Comparison of ENCODE assay signal across 9 mouse cellular contexts in genomic region chr2:28536766-28537633, GRCm38 (mm10). TPM values are rescaled to one million over a fixed set of nuclear protein-coding genes. Genes with fewer than 3 reads are reported as not detected.
A peak's percentile ranks its signal among the peaks of the same experiment; 100 is the strongest.
DNase-seq lines count a peak whose midpoint lies in the region; ATAC-seq and TF ChIP-seq lines count a peak whose summit lies in the region.
"Had no signal": no experiment of that assay in that cellular context is flagged by ENCODE, and none has a peak within 500 bp of the region (broad histone marks: within the 10 kb centered on the region; RNA-seq: fewer than 3 reads in every experiment).

No protein-coding gene starts in this region.

- DNase-seq in lung, embryonic 14.5 days: no peak
- DNase-seq in lung, adult 18-20 months: no peak
- DNase-seq in induced T-regulatory cell, adult 2 months (ENCODE audit: low read depth): peak; percentile 43
- DNase-seq in urinary bladder, adult 2 months (ENCODE audit: low spot score): no peak
- DNase-seq in thymus, adult 18-20 months: no peak
- DNase-seq: adrenal gland, postnatal 10 days had no signal

- 66% methylated on average over 11 of the region's 11 CpGs for WGBS in lung, embryonic 14.5 days
- 74% methylated on average over 11 of the region's 11 CpGs for WGBS in forebrain, embryonic 13.5 days
- WGBS in small intestine, adult 2 months: 39% methylated on average over 11 of the region's 11 CpGs

- TF ChIP-seq POLR2A in small intestine, adult 2 months (IDR thresholded peaks at IDR 0.05; ENCODE audit: low read depth, low read length): no peak

- H3K36me3 ChIP-seq in lung, embryonic 14.5 days (ENCODE audit: insufficient read depth): peaks cover under 1% of the 10 kb centered on the region; the same call in 1 of the 2 replicates
- H3K36me3 ChIP-seq in forebrain, embryonic 13.5 days (ENCODE audit: poor library complexity, severe bottlenecking): peaks cover 5% of the 10 kb centered on the region; the same call in 1 of the 2 replicates
- peaks cover 5% of the 10 kb centered on the region; the same call in 1 of the 2 replicates for H3K36me3 ChIP-seq in small intestine, adult 2 months (ENCODE audit: control insufficient read depth, insufficient read depth, low read length)

- H3K4me1 ChIP-seq in lung, embryonic 14.5 days (ENCODE audit: insufficient read depth): peaks cover 36% of the 10 kb centered on the region
- H3K4me1 ChIP-seq in forebrain, embryonic 13.5 days: peaks cover 89% of the 10 kb centered on the region
- peaks cover 78% of the 10 kb centered on the region for H3K4me1 ChIP-seq in small intestine, adult 2 months (ENCODE audit: control insufficient read depth, insufficient read depth, insufficient read length, low read length)

- TF ChIP-seq CTCF in lung, embryonic 14.5 days (IDR thresholded peaks at IDR 0.05; ENCODE audit: low read depth): no peak
- no peak for TF ChIP-seq CTCF in small intestine, adult 2 months (IDR thresholded peaks at IDR 0.05; ENCODE audit: extremely low read depth, insufficient read length, insufficient replicate concordance, low read depth, low read length)

- H3K9ac ChIP-seq in lung, embryonic 14.5 days: no peak overlapping the region
- H3K9ac ChIP-seq in forebrain, embryonic 13.5 days: peak overlapping the region; percentile 26; the same call in 1 of the 2 replicates

- H3K27me3 ChIP-seq in lung, embryonic 14.5 days (ENCODE audit: insufficient read depth, low read length): no peaks in the 10 kb centered on the region
- H3K27me3 ChIP-seq in forebrain, embryonic 13.5 days: no peaks in the 10 kb centered on the region; the same call in 1 of the 2 replicates
- no peaks in the 10 kb centered on the region for H3K27me3 ChIP-seq in small intestine, adult 2 months (ENCODE audit: control insufficient read depth, insufficient read depth, low read length)

- no peak overlapping the region for H3K4me2 ChIP-seq in lung, embryonic 14.5 days
- no peak overlapping the region for H3K4me2 ChIP-seq in forebrain, embryonic 13.5 days

- H3K9me3 ChIP-seq in lung, embryonic 14.5 days (ENCODE audit: low read depth, low read length): no peaks in the 10 kb centered on the region
- H3K9me3 ChIP-seq in forebrain, embryonic 13.5 days (replicated peaks): no peaks in the 10 kb centered on the region

- H3K4me3 ChIP-seq in lung, embryonic 14.5 days (ENCODE audit: low read depth, low read length): no peak overlapping the region
- no peak overlapping the region for H3K4me3 ChIP-seq in forebrain, embryonic 13.5 days
- no peak overlapping the region for H3K4me3 ChIP-seq in small intestine, adult 2 months (ENCODE audit: low read depth, low read length)

- H3K27ac ChIP-seq in lung, embryonic 14.5 days (ENCODE audit: low read depth): peak overlapping the region; percentile 27; the same call in 1 of the 2 replicates
- H3K27ac ChIP-seq in forebrain, embryonic 13.5 days: peak overlapping the region; percentile 31; the same call in 1 of the 2 replicates
- peak overlapping the region; percentile 87 for H3K27ac ChIP-seq in small intestine, adult 2 months (ENCODE audit: insufficient read depth, low read depth, low read length)

- ATAC-seq in lung, embryonic 14.5 days (ENCODE audit: insufficient read depth): no peak
- no peak for ATAC-seq in forebrain, embryonic 13.5 days

RNA-seq across cellular contexts. Expression of gene Ralgds, which starts 24.1 kb away (rescaled TPM):
- polyA plus RNA-seq in lung, embryonic 14.5 days (2014; fragmentation: Nextera tagmentation; extraction: Ambion mirVana): 34.3 and 34.7 TPM in 2 replicates
- 50.9 and 53.6 TPM in 2 replicates for polyA plus RNA-seq in forebrain, embryonic 13.5 days (2015; fragmentation: Nextera tagmentation; extraction: Ambion mirVana)
- polyA plus RNA-seq in small intestine, adult 2 months (2012; rRNA removed): 51.2 and 110 TPM in 2 replicates
- polyA plus RNA-seq in urinary bladder, adult 2 months (2012; rRNA removed): 50.7 and 65.6 TPM in 2 replicates

RNA-seq across cellular contexts. Expression of gene Cel, which starts 26.2 kb away (rescaled TPM):
- polyA plus RNA-seq in lung, embryonic 14.5 days (2014; fragmentation: Nextera tagmentation; extraction: Ambion mirVana): not detected in 2 replicates
- polyA plus RNA-seq in forebrain, embryonic 13.5 days (2015; fragmentation: Nextera tagmentation; extraction: Ambion mirVana): 0.14 TPM in 1 of 2 replicates, not detected in the other
- polyA plus RNA-seq in small intestine, adult 2 months (2012; rRNA removed): 8.8 and 5,109 TPM in 2 replicates
- polyA plus RNA-seq in urinary bladder, adult 2 months (2012; rRNA removed): 0.07 and 0.44 TPM in 2 replicates
- polyA plus RNA-seq: embryonic facial prominence, embryonic 14.5 days had no signal

RNA-seq across cellular contexts. Expression of gene Gm10134, which starts 31.1 kb away (rescaled TPM):
- 1.2 and 2.4 TPM in 2 replicates for polyA plus RNA-seq in lung, embryonic 14.5 days (2014; fragmentation: Nextera tagmentation; extraction: Ambion mirVana)
- 0.53 and 0.76 TPM in 2 replicates for polyA plus RNA-seq in forebrain, embryonic 13.5 days (2015; fragmentation: Nextera tagmentation; extraction: Ambion mirVana)
- polyA plus RNA-seq in small intestine, adult 2 months (2012; rRNA removed): 0.57 TPM in 1 of 2 replicates, not detected in the other
- polyA plus RNA-seq in urinary bladder, adult 2 months (2012; rRNA removed): 0.55 and 1.6 TPM in 2 replicates

RNA-seq across cellular contexts. Expression of gene Gbgt1, which starts 40.3 kb away (rescaled TPM):
- 0.41 and 0.76 TPM in 2 replicates for polyA plus RNA-seq in lung, embryonic 14.5 days (2014; fragmentation: Nextera tagmentation; extraction: Ambion mirVana)
- 0.43 TPM in 1 of 2 replicates, not detected in the other for polyA plus RNA-seq in forebrain, embryonic 13.5 days (2015; fragmentation: Nextera tagmentation; extraction: Ambion mirVana)
- 4.7 and 4.8 TPM in 2 replicates for polyA plus RNA-seq in small intestine, adult 2 months (2012; rRNA removed)
- polyA plus RNA-seq in urinary bladder, adult 2 months (2012; rRNA removed): 3.2 and 4.0 TPM in 2 replicates

RNA-seq across cellular contexts. Expression of gene Gtf3c5, which starts 46.6 kb away (rescaled TPM):
- 33.9 and 41.9 TPM in 2 replicates for polyA plus RNA-seq in lung, embryonic 14.5 days (2014; fragmentation: Nextera tagmentation; extraction: Ambion mirVana)
- 40.7 and 48.2 TPM in 2 replicates for polyA plus RNA-seq in forebrain, embryonic 13.5 days (2015; fragmentation: Nextera tagmentation; extraction: Ambion mirVana)
- polyA plus RNA-seq in small intestine, adult 2 months (2012; rRNA removed): 7.7 and 13.7 TPM in 2 replicates
- 21.3 and 21.7 TPM in 2 replicates for polyA plus RNA-seq in urinary bladder, adult 2 months (2012; rRNA removed)

Comparison
In these comparisons a context has a peak if more than half of its experiments do, and no peak if none do; other contexts are left out.
1. H3K27ac ChIP-seq: peak in every context shown above with its lines; median percentile 87 in small intestine, adult 2 months; 31 in forebrain, embryonic 13.5 days; 27 in lung, embryonic 14.5 days.